Mouse (Mus musculus): ENCODE measurements around the gene Mtap.

GRCm38 (mm10) chr4:89161389-89161788, 24.5 kb downstream of the Mtap start:
- no peak for TF ChIP-seq EP300 (IDR thresholded peaks at IDR 0.05; ENCODE audit: insufficient read depth, low read depth, low read length)
- TF ChIP-seq CTCF (IDR thresholded peaks at IDR 0.05; ENCODE audit: low read depth, low read length): no peak
- no peak for TF ChIP-seq POLR2A (IDR thresholded peaks at IDR 0.05; ENCODE audit: insufficient read depth, low read length)
